Mouse (Mus musculus) kidney, postnatal 36 days (tissue): ENCODE measurements around the gene Tcaf3.

Source experiments
- DNase-seq, 2 experiments: peaks; one replicate each; pipeline ENCODE4 v3.0.0; 2021 to 2022; ENCODE audit warnings: mixed read lengths in 2 of 2

Gene Tcaf3

GRCm38 (mm10) chr6:42542036-42543031 lies 55.2 kb downstream of the Tcaf3 start:
- DNase-seq, result peak; percentile 11 to 49

GRCm38 (mm10) chr6:42540681-42541080 lies 56.8 kb downstream of the Tcaf3 start:
- no peak for DNase-seq

GRCm38 (mm10) chr6:42539711-42540110 lies 57.8 kb downstream of the Tcaf3 start:
- DNase-seq, result no peak
